Mouse (Mus musculus): ENCODE results near the gene Alyref.

Gene Alyref

DNA sequence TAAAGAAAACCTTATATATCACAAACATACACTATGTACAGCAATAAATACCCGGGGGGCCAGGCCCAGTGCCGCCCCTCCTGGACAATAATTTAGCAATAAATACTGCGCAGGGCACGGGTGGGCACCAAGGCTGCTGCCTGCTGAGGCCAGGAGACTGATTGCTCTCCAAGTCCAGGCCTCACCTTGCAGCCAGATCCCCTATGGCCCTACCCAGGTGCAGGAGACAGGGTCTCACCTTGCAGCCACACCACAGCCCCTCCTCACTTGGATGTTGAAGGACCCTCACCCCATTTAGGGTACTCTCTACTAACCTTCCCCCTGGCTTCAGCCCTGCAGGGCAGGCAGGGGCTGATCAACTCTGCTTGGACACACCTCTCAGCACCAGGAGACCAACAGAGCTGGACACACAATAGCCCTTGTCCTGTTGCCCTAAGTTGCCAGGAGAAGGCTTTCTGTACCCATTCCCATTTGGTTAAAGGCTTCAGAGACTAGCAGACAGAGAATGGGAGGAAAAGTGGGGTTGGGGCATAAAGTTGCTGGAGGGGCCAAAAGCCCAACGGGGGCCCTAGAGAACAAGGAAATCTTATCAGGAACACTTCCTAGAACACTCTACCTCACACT is 27.1 kb upstream of the Alyref start, which contains the start of gene Sirt7:
Gene Sirt7 (minus strand): TSS at position 89 of the 624 bp plus-strand sequence.
- no peak for DNase-seq

DNA sequence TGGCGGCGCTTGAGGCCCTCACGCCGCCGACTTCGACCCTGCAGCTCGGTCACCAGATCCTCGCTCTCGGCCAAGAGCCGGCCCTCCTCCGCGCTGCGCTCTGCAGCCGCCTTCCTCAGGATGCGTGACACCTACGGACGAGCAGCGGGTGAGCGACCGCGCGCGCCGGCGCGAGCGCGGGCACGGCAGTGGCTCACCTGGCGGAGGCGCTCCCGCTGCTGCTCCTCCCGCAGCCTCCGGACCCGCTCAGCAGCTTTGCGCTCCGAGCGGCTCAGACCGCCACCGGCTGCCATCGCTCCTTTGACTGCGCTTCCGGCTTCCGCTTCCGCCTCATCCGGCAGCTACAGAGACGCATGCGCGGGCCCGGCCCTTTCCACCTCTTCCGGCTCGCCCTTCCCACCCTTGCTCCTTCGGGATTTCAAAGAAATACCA is 26.5 kb upstream of the Alyref start:
- peak; percentile 76 to 82 for DNase-seq

- DNase-seq = peak; percentile 56 to 72
These were observed 26.0 kb upstream of the Alyref start for GRCm38 (mm10) chr11:120623961-120624679.

- no peak for DNase-seq
These were observed 24.6 kb upstream of the Alyref start for GRCm38 (mm10) chr11:120622805-120623204.

- no peak for DNase-seq
These were observed 22.0 kb upstream of the Alyref start for GRCm38 (mm10) chr11:120620195-120620594.

GRCm38 (mm10) chr11:120618619-120619535 is 20.7 kb upstream of the Alyref start:
- DNase-seq = no peak

DNA sequence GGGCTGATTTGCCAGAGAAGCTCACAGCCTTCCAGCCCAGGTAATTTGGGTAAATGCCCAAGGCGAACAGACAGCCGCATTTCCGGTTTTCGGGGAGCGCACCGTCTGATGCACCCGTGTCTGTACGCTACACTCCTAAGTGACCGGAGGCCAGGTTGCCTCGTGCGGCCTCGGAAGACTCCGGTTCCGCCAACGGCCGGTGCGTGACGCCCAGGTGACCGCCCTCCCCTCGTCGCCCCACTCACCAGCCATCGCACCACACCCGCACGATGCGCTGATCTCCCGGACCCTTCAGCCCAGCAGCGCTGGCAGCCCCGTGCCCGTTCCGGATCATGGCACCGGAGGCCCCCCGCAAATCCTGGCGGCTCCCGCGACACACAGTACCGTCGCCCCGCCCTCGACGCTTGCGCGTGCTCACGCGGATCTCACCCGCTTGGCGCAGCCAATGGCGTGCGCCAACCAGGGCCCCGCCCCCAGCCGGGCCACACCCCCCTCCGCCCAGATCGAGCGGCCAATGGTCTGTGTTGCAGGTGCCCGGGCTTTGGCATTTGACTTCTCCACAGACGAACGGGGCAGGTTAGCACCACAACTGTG is 19.5 kb upstream of the Alyref start, which contains the start of gene Pcyt2:
Gene Pcyt2 (minus strand): TSS at position 418 of the 594 bp plus-strand sequence.
- peak; percentile 86 to 93 for DNase-seq

DNA sequence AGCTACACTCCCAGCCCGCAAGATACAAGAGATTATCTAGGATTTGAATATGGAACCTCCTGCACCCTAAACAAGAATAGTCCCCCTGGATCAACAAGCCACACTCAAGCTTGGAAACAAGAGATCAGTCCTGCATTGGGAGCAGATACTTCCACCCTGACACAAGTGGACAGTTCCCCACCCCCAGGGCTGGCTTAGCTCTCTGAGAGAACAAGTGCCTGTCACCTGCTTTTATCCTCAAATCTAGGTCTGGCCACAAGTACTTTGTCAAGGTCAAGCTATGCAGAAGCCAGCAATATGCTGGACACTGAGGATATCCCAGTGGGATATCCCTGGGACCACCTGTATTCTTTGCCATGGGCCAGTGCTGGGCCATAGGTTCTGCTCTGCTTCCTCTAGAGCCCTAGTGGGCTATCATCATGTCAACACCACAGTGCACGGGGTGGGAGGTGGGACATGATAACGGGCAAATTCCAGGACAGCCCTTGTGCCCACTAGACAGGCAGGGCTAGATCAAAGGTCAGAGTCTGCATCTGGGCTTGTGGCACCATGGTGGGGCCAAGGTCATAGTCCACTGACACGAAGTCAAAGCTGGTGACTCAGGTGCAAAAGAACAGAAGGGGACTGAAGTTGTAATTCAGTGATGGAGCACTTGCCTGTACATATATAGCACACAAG is 18.6 kb upstream of the Alyref start:
- no peak for DNase-seq

DNA sequence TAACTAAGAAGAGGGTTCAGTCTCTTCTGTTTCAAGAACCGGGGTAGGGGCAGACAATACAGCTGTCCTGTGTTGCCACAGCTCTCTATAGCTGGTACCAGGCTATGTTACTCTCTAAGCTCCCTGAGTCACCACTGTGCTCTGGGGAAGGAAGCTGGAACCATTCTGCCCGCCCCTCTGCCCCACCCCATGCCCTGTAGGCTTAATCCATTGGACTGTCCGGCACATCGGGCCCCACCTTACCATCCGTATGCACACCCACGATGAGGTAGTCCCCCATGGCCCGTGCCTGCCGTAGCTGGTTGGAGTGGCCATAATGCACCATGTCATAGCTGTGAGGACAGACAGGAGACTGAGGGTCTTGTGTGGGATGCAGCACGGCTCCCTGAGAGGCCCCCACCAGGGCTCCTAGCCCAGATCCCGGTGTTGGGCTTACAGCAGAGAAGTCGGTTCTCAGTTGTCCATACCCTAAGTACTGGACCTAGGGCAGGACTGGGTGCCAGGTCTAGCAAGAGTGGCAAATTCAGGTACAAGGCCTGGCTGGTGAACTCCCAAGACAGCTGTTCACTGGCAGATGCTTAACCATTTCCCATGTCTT is 17.5 kb upstream of the Alyref start:
- no peak for DNase-seq

- DNase-seq = no peak
These were observed 17.0 kb upstream of the Alyref start for GRCm38 (mm10) chr11:120615167-120615566.

- no peak for DNase-seq
These were observed 15.8 kb upstream of the Alyref start for GRCm38 (mm10) chr11:120613976-120614375.

DNA sequence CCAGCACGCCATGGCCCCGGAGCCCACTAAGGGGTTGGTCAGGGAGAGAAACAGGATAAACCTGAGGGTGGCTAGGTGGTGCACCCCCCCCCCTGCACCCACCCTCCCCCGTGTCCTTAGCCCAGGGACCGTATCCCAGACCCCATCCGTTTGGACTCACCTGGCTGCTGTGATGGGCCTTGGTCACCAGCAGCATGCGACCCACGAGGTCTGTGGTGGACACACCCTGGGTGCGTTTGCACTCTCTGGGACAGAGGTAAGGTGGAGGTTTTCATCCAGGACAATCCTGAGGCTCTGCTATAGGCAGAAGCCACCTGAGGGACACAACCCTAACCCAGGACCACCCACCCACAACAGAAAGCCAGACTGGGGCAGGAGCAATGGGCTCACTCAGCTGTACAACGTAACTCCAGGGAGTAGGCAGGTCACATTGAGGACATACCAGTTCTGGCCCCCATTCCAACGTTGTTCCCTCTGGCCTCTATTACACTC is 15.4 kb upstream of the Alyref start:
- no peak for DNase-seq

DNA sequence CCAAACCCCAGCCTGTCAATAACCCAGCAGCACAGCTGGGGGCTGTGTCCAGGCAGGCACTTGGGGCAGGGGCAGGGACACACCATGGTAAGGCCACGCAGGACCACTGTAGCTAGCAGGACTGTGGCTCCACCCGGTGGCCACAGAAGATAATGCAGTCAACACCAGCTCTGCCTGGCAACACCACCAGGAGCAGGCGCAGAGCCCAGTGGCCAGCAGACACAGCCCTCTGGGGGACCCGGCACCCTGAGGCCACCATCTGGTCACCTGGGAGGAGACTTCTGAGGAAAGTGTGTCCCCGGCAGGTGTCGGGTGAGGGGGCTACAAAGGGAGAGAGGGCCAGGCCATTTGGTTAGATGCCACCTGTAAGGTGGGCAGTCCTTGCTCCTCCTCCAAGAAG is 14.6 kb upstream of the Alyref start:
- peak; percentile 47 to 66 for DNase-seq

DNA sequence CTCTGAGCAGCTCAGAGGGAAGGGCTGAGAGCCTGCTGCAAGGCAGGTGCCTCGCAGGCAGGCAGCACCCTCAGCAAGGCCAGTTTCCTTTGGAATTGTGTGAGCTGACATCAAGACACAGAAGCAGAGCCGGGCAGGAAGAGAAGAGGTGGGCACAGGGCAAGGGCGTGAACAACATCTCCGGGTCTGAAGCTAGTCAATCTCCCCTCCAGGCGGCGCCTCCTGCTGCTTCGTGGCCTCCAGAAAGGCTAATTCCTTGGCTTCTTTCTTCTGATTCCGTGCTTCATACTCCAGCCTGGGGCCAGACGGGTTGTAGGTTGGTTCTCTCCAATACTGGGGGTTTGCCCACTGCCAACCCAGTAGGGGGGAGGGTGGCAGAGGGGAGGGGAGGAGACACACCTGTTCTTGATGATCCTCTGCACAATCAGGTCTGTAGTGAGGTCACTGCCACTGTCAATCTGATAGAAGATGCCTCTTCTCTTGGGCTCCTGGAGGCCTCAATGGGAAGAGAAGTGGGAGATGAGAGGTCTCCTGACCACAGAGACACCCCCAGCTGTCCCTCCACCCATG is 12.4 kb upstream of the Alyref start:
- no peak for DNase-seq

- no peak for DNase-seq
These were observed 11.1 kb upstream of the Alyref start for GRCm38 (mm10) chr11:120609250-120609649.

GRCm38 (mm10) chr11:120608241-120609034 is 10.3 kb upstream of the Alyref start, which contains the start of gene Npb:
TSS of gene Npb (plus strand) at chr11:120608477.
- DNase-seq = no peak

DNA sequence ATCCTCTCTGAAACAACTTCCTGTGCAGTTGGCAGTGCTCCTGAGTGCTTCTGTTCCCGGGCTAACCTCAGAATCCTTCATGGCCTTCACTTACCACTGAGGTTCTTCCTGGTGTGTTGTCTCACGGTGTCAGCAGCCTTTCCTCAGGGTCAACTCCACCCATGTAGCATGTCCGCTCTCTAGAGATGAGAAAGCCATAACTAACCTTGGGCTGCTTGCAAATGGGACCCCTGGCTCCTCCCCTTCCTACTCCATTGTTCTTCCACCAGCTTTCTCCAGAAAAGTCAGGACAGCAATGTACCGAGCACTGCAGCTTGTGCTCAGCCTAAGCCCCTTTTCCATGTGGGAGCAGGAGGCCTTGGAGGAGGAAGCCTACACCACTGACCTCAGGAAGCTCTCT is 8.6 kb upstream of the Alyref start:
- DNase-seq = no peak

DNA sequence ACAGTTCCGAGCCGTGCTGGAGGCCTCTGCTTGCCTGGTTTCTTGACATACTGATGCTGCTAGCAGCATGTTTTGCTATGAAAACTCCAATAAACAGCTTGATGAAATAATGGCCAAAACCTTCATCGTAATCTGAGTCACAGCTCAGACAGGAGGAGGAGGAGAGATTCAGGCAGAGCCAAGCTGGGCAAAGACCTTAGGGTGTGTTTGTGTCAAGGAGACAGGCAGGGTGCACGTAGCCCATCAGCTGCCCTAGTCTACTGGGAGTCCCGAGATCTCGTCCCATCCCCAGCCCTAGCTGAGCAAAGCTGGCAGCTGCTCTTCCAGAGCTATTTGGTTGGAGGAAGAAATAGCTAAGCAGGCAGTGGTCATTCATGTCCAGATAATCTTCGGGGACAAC is 7.5 kb upstream of the Alyref start:
- DNase-seq = no peak

GRCm38 (mm10) chr11:120603545-120603944 is 5.4 kb upstream of the Alyref start:
- no peak for DNase-seq

GRCm38 (mm10) chr11:120600716-120601115 is 2.6 kb upstream of the Alyref start:
- DNase-seq = no peak
